In the genomic region with DNA sequence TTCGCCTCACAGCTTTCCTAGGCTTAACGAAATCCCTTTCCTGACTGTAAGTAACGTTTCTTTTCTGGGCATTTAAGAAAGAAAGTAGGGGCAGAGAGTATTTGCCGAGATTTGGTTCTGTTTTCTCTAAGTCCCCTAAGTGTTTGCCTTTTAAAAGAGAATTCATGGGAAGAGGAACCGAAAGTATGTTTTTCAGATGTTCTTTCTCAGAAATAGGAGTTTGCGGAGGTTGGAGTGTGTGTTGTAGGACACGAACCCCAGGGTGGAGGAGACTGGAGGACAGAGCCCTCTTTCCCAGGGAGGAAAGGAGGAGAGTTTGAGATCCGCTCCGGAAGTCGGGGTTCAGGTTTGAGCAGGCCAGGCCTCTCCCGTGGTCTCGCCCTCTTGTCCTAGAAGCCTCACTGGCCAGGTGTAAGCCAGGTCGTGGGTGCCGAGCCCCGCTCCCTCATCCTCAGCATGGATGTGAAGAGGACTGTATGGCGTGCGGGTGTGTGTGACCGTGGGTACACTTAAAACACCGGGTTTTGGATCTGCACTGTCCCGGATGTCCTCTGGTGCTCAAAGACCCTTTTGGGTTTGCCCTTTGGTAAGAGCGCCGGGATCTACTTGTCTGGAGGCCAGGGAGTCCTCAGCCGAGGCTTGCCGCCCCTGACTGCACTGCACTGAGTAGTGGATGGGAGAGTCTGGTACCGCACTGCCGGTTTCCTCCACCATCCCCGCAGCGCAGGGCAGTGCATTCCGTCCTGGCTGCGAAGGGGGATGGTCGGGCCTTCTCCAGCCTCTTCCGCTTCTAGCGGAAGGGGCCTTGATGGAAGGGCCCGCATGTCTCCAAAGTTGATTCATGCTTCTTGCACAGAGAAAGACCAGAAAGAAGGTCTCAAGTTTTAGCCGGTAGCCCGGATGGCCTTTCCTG, we compare ENCODE assay signal across 9 mouse cellular contexts. TPM values are rescaled to one million over a fixed set of nuclear protein-coding genes. Genes with fewer than 3 reads are reported as not detected.
DNase-seq lines count a peak whose midpoint lies in the region; ATAC-seq lines count a peak whose summit lies in the region.
"Had no signal": no experiment of that assay in that cellular context is flagged by ENCODE, and none has a peak within 500 bp of the region (broad histone marks: within the 10 kb centered on the region; RNA-seq: fewer than 3 reads in every experiment).

No protein-coding gene starts in this region.

- under 1% methylated on average over 36 of the region's 36 CpGs for WGBS in heart, embryonic 13.5 days
- 2% methylated on average over 36 of the region's 36 CpGs for WGBS in liver, embryonic 15.5 days (ENCODE audit: insufficient replicate concordance)

- no peak overlapping the region for H3K9ac ChIP-seq in heart, embryonic 13.5 days
- no peak overlapping the region for H3K9ac ChIP-seq in liver, embryonic 15.5 days

- H3K9me3 ChIP-seq in heart, embryonic 13.5 days = no peaks in the 10 kb centered on the region
- H3K9me3 ChIP-seq in liver, embryonic 15.5 days (replicated peaks) = no peaks in the 10 kb centered on the region

- H3K27me3 ChIP-seq in heart, embryonic 13.5 days (replicated peaks) = peaks cover 97% of the 10 kb centered on the region
- H3K27me3 ChIP-seq in liver, embryonic 15.5 days = peaks cover 98% of the 10 kb centered on the region

- peak overlapping the region; percentile 35 for H3K4me3 ChIP-seq in heart, embryonic 13.5 days
- H3K4me3 ChIP-seq in liver, embryonic 15.5 days (replicated peaks) = peak overlapping the region; percentile 22
- H3K4me3 ChIP-seq: erythroblast, embryonic 14.5 days had no signal

- no peak overlapping the region for H3K27ac ChIP-seq in heart, embryonic 13.5 days (replicated peaks)
- no peak overlapping the region for H3K27ac ChIP-seq in liver, embryonic 15.5 days (replicated peaks)

- DNase-seq in adrenal gland, postnatal 10 days = peak; percentile 7
- DNase-seq in adrenal gland, postnatal 14 days = no peak
- DNase-seq in Muller cell, postnatal 12 days (ENCODE audit: inconsistent ontology term) = peak; percentile 46
- no peak for DNase-seq in right cerebral cortex, postnatal 4 days
- no peak for DNase-seq in layer of hippocampus, adult 9-10 months (ENCODE audit: low spot score)
- no peak for DNase-seq in kidney, postnatal 10 days

- no peak for ATAC-seq in heart, embryonic 13.5 days (ENCODE audit: extremely low read depth, insufficient number of reproducible peaks, low FRiP score, low TSS enrichment)
- no peak for ATAC-seq in liver, embryonic 15.5 days (ENCODE audit: insufficient read depth)

- H3K4me2 ChIP-seq in heart, embryonic 13.5 days = peak overlapping the region; percentile 44
- peak overlapping the region; percentile 32 for H3K4me2 ChIP-seq in liver, embryonic 15.5 days

- H3K36me3 ChIP-seq in heart, embryonic 13.5 days = no peaks in the 10 kb centered on the region
- H3K36me3 ChIP-seq in liver, embryonic 15.5 days (replicated peaks) = no peaks in the 10 kb centered on the region

- H3K4me1 ChIP-seq in heart, embryonic 13.5 days = peaks cover 37% of the 10 kb centered on the region
- H3K4me1 ChIP-seq in liver, embryonic 15.5 days (replicated peaks) = peaks cover 23% of the 10 kb centered on the region

RNA-seq across cellular contexts. Expression of a gene that starts 3.0 kb away (rescaled TPM):
- not detected for total RNA-seq in adrenal gland, postnatal 10 days (2021)
- total RNA-seq in adrenal gland, postnatal 14 days (2021) = 0.19 and 0.30 TPM in 2 replicates
- polyA plus RNA-seq in heart, embryonic 13.5 days (2015; fragmentation: Nextera tagmentation; extraction: Ambion mirVana) = not detected in 2 replicates
- polyA plus RNA-seq in liver, embryonic 15.5 days (2015; fragmentation: Nextera tagmentation; extraction: Ambion mirVana) = not detected in 2 replicates
- polyA plus RNA-seq: erythroblast, embryonic 14.5 days had no signal

Comparison
In these comparisons a context has a peak if more than half of its experiments do, and no peak if none do; other contexts are left out.
1. DNase-seq: peak in adrenal gland, postnatal 10 days (single experiment) and Muller cell, postnatal 12 days (single experiment); none in adrenal gland, postnatal 14 days (single experiment), right cerebral cortex, postnatal 4 days (single experiment), layer of hippocampus, adult 9-10 months (single experiment) and kidney, postnatal 10 days (single experiment).